In the genomic region with DNA sequence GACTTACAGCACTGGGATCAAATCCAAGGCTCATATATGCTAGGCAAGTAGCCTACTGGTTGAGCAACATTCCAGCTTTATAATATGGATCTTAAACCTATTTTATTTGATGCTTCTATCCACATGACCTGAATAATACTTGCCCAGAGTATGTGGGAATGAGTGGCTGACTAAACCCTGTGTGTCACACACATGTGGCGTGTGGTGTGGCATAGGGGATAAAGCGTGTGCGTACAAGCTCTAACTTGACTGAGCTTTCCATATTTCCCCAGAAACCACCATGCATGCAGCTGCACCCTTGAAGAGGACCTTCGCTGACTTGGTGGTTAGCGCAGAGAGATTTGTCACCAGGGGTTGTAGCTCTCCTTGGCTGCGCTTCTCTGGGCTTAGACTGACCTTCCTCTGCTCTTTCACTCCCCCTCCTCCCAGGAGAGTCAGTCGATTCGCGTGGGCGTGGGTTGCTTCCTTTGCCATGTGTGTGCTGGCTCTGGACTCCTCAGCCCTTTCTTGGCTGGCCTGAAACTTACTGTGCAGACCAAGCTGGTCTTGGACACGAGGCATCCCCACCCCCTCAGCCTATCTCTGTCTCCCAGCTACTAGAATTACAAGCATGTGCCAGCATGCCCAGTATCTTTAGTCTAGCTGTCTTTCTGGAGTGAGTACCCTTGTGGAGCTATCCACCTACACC, we compare ENCODE assay signal across 8 mouse cellular contexts.
DNase-seq lines count a peak whose midpoint lies in the region; ATAC-seq lines count a peak whose summit lies in the region.

No protein-coding gene starts in this region.

- no peaks in the 10 kb centered on the region for H3K36me3 ChIP-seq in kidney, embryonic 14.5 days (ENCODE audit: control insufficient read depth, insufficient read depth, low read length)

- H3K9ac ChIP-seq in kidney, embryonic 14.5 days (ENCODE audit: low read depth, low read length), result no peak overlapping the region

- H3K4me3 ChIP-seq in kidney, embryonic 14.5 days (ENCODE audit: low read length), result no peak overlapping the region

- WGBS in kidney, embryonic 14.5 days, result 47% methylated on average over 11 of the region's 11 CpGs

- DNase-seq in kidney, adult 11 months, result no peak
- peak; percentile 37 to 52 for DNase-seq in adrenal gland, adult 18-20 months (ENCODE audit: low spot score in 2 of 2)
- DNase-seq in gastrocnemius, postnatal 10 days, result peak; percentile 29
- peak; percentile 15 for DNase-seq in kidney, postnatal 14 days
- peak; percentile 52 for DNase-seq in thymus, postnatal 4 days
- no peak for DNase-seq in layer of hippocampus, postnatal 14 days (ENCODE audit: low spot score in 2 of 2)
- no peak for DNase-seq in embryo, embryonic 9.5 days (ENCODE audit: extremely low spot score)

- H3K27ac ChIP-seq in kidney, embryonic 14.5 days (ENCODE audit: low read depth, low read length), result no peak overlapping the region

- no peaks in the 10 kb centered on the region for H3K27me3 ChIP-seq in kidney, embryonic 14.5 days (ENCODE audit: control insufficient read depth, insufficient read depth, low read length)

- peaks cover 24% of the 10 kb centered on the region for H3K4me1 ChIP-seq in kidney, embryonic 14.5 days (ENCODE audit: control insufficient read depth, insufficient read depth, low read length)

- peak; percentile 76 for ATAC-seq in kidney, embryonic 14.5 days (ENCODE audit: low FRiP score, low TSS enrichment)

- no peaks in the 10 kb centered on the region for H3K9me3 ChIP-seq in kidney, embryonic 14.5 days (ENCODE audit: control insufficient read depth, low read length)

- H3K4me2 ChIP-seq in kidney, embryonic 14.5 days (replicated peaks; ENCODE audit: low read depth, low read length), result no peak overlapping the region

Comparison
In these comparisons a context has a peak if more than half of its experiments do, and no peak if none do; other contexts are left out.
1. DNase-seq: peak in adrenal gland, adult 18-20 months (2 of 2), gastrocnemius, postnatal 10 days (single experiment), kidney, postnatal 14 days (single experiment) and thymus, postnatal 4 days (single experiment); none in kidney, adult 11 months (single experiment), layer of hippocampus, postnatal 14 days (0 of 2) and embryo, embryonic 9.5 days (single experiment).